Mouse (Mus musculus) lung, embryonic 15.5 days (tissue): ENCODE results near the gene Kirrel. TPM values are rescaled to one million over a fixed set of nuclear protein-coding genes. Genes with fewer than 3 reads are reported as not detected.

ENCODE experiments used
- ATAC-seq: fragments of 200-750 bp; cut with Nextera tagmentation; 2 replicates; pipeline ENCODE4 v1.8.0; 2017; ENCODE audit warnings: moderate number of reproducible peaks, borderline replicate concordance; ENCODE audit not compliant: low FRiP score, low TSS enrichment; ENCODE audit errors: extremely low read depth
- H3K27ac ChIP-seq: fragments of 300-500 bp; sonication (generic); 2 replicates; pipeline ENCODE4 v1.5.1; 2015; ENCODE audit warnings: moderate library complexity, mild to moderate bottlenecking, inconsistent platforms
- H3K27me3 ChIP-seq: fragments of 300-500 bp; sonication (generic); 2 replicates; pipeline ENCODE4 v1.6.1; 2015; ENCODE audit warnings: inconsistent platforms
- H3K36me3 ChIP-seq: fragments of 300-500 bp; sonication (generic); 2 replicates; pipeline ENCODE4 v1.6.1; 2015; ENCODE audit warnings: inconsistent platforms
- H3K4me1 ChIP-seq: fragments of 300-500 bp; sonication (generic); 2 replicates; pipeline ENCODE4 v1.6.1; 2015; ENCODE audit warnings: inconsistent platforms
- H3K4me2 ChIP-seq: fragments of 300-500 bp; sonication (generic); 2 replicates; pipeline ENCODE4 v1.6.1; 2015; ENCODE audit warnings: inconsistent platforms, mild to moderate bottlenecking, moderate library complexity
- H3K4me3 ChIP-seq: fragments of 300-500 bp; sonication (generic); 2 replicates; pipeline ENCODE4 v1.5.1; 2015; ENCODE audit warnings: mild to moderate bottlenecking, inconsistent platforms
- H3K9ac ChIP-seq: fragments of 300-500 bp; sonication (generic); 2 replicates; pipeline ENCODE4 v1.6.1; 2015; ENCODE audit warnings: inconsistent platforms
- H3K9me3 ChIP-seq: fragments of 300-500 bp; sonication (generic); 2 replicates; pipeline ENCODE4 v1.6.1; 2016; ENCODE audit warnings: inconsistent platforms
- WGBS: fragments of 180-500 bp; shearing (Covaris S2); methylation state at CpG from one replicate; pipeline ENCODE4 v1.1.7; 2015; 5-methylcytosine and 5-hydroxymethylcytosine counted together
- polyA plus RNA-seq: library from polyadenylated mRNA; unstranded; fragments of >200 nt; fragmentation: Nextera tagmentation; extraction: Ambion mirVana; gene quantifications from 2 replicates; pipeline ENCODE4 v1.2.1, GENCODE M21; 2015

The Kirrel gene
- polyA plus RNA-seq, 1 experiment from 2014 or later: 20.7 TPM

DNA sequence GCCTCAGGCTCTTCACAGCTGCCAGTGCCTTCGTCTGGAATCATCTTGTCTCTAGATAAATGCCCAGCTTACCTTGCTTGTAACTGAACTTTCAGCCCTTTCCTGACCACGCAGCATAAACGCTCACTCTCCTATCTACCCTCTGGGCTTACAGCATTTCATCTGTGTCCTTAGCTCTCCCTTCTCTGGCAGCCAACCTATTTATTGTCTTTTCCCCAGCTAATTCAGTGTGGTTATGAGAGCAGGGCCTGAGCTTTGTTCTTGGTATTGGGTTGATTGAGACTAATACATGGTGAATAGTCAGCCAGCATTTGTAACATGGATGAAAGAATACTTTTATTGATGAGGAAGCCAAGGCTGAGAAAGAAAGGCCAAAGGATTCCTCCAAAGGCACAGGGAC, 102.4 kb downstream of the Kirrel start:
- no peak overlapping the region for H3K4me3 ChIP-seq
- no peaks in the 10 kb centered on the region for H3K4me1 ChIP-seq
- 57% methylated on average over 3 of the region's 3 CpGs for WGBS
- H3K27me3 ChIP-seq: no peaks in the 10 kb centered on the region
- ATAC-seq: no peak
- H3K9me3 ChIP-seq: no peaks in the 10 kb centered on the region
- H3K36me3 ChIP-seq: no peaks in the 10 kb centered on the region
- no peak overlapping the region for H3K4me2 ChIP-seq
- no peak overlapping the region for H3K27ac ChIP-seq
- no peak overlapping the region for H3K9ac ChIP-seq

- no peak for ATAC-seq
- H3K27ac ChIP-seq: no peak overlapping the region
- no peak overlapping the region for H3K9ac ChIP-seq
- no peaks in the 10 kb centered on the region for H3K4me1 ChIP-seq
- H3K4me2 ChIP-seq: no peak overlapping the region
- no peaks in the 10 kb centered on the region for H3K36me3 ChIP-seq
- no peaks in the 10 kb centered on the region for H3K9me3 ChIP-seq
- H3K27me3 ChIP-seq: no peaks in the 10 kb centered on the region
- no peak overlapping the region for H3K4me3 ChIP-seq
- 78% methylated on average over 8 of the region's 8 CpGs for WGBS
Measured at GRCm38 (mm10) chr3:87067396-87067975, 107.1 kb downstream of the Kirrel start.

DNA sequence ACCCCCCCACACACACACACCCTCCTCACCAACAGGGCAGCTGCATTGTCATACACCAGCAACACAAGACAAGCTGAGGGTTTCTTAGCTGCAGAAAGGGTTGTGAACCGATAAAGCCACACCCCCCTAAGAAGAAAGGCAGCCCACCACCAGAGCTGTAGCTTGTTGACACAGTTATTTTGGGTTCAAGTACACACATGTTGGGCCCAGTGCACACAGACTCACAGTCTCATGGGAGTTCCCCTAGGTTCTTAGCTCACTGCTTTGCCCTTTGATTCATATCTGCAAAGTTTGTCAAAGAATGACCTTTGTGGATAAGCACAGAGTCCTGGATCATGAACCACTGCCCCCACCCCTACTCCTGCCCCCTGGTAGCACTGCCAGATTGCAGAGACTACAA, 120.6 kb downstream of the Kirrel start:
- no peak overlapping the region for H3K9ac ChIP-seq
- no peaks in the 10 kb centered on the region for H3K27me3 ChIP-seq
- H3K4me3 ChIP-seq: no peak overlapping the region
- no peak for ATAC-seq
- no peaks in the 10 kb centered on the region for H3K4me1 ChIP-seq
- WGBS: 65% methylated on average over 1 of the region's 1 CpGs
- no peaks in the 10 kb centered on the region for H3K36me3 ChIP-seq
- no peaks in the 10 kb centered on the region for H3K9me3 ChIP-seq
- no peak overlapping the region for H3K4me2 ChIP-seq
- H3K27ac ChIP-seq: no peak overlapping the region

- H3K27me3 ChIP-seq: no peaks in the 10 kb centered on the region
- no peak overlapping the region for H3K4me3 ChIP-seq
- no peak for ATAC-seq
- 79% methylated on average over 5 of the region's 5 CpGs for WGBS
- H3K4me2 ChIP-seq: no peak overlapping the region
- H3K27ac ChIP-seq: no peak overlapping the region
- no peaks in the 10 kb centered on the region for H3K36me3 ChIP-seq
- no peak overlapping the region for H3K9ac ChIP-seq
- no peaks in the 10 kb centered on the region for H3K4me1 ChIP-seq
- H3K9me3 ChIP-seq: no peaks in the 10 kb centered on the region
Measured at GRCm38 (mm10) chr3:87047801-87048200, 126.7 kb downstream of the Kirrel start.

DNA sequence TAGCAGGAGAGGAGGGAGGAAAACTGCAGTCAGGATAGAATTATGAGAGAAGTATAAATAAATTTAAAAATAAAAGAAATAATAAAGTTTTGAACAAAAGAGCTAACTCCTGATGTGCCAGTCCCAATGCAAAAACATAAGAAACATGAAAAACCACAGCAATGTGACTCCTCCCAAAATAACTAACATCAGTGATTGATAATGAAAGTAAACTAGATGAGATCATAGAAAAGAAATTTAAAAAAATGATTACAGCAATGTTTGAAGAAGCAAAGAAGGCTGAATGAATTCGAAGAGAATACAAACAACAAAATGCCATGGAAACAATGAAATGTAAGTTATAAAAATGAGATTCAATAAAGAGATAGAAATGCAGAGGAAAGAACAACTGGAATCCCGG, 132.8 kb downstream of the Kirrel start:
- Histone ChIP-seq H3K4me2 (no peak overlapping the region), H3K27me3 (no peaks in the 10 kb centered on the region), H3K9me3 (no peaks in the 10 kb centered on the region), H3K4me1 (no peaks in the 10 kb centered on the region), H3K4me3 (no peak overlapping the region), H3K9ac (no peak overlapping the region), H3K36me3 (no peaks in the 10 kb centered on the region), H3K27ac (no peak overlapping the region)
- 57% methylated on average over 2 of the region's 2 CpGs for WGBS
- no peak for ATAC-seq

DNA sequence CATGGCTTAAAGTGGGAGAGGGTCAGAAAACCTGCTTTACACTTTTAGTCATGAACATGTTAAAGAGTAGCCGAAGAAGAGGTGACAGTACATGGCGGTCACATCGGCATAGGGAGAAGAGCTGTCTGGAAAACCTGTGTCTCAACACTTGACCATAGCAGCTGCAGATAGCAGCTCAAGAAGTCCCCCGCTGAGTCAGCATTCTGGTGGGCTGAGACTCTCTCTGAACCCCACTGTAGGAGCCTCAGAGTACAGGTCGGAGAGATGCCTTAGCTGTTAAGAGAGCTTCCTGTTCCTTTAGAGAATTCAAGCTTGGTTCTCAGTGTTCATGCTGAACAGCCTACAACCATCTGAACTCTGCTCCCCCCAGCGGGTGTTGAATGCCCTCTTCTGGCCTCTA, 136.0 kb downstream of the Kirrel start:
- H3K4me1 ChIP-seq: no peaks in the 10 kb centered on the region
- no peak overlapping the region for H3K4me2 ChIP-seq
- no peaks in the 10 kb centered on the region for H3K9me3 ChIP-seq
- no peak for ATAC-seq
- no peaks in the 10 kb centered on the region for H3K36me3 ChIP-seq
- WGBS: 70% methylated on average over 6 of the region's 6 CpGs
- no peaks in the 10 kb centered on the region for H3K27me3 ChIP-seq
- no peak overlapping the region for H3K9ac ChIP-seq
- H3K27ac ChIP-seq: no peak overlapping the region
- H3K4me3 ChIP-seq: no peak overlapping the region

GRCm38 (mm10) chr3:87034061-87034460, 140.5 kb downstream of the Kirrel start:
- Histone ChIP-seq H3K4me1 (no peaks in the 10 kb centered on the region), H3K9ac (no peak overlapping the region), H3K4me3 (no peak overlapping the region), H3K27ac (no peak overlapping the region), H3K27me3 (no peaks in the 10 kb centered on the region), H3K36me3 (no peaks in the 10 kb centered on the region), H3K9me3 (no peaks in the 10 kb centered on the region), H3K4me2 (no peak overlapping the region)
- WGBS: 92% methylated on average over 4 of the region's 4 CpGs
- no peak for ATAC-seq

DNA sequence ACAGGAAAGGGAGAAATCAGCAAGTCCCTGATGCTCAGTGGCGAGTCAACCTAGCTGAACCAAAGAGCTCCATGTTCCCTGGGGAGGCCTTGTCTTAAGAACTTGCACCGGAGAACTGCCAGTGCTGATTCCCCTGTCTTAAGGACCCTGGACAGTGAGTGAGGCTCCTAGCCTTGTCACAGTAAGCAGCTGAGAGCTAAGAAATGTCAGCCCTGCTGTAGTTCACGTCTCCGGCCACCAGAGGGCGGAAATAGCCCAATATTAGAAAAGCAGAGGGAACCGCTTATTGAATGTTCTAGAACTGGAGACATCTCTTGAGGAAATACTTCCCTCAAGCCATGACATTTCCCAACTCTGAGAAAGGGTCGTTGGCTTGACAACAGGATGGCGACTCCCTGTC, 141.2 kb downstream of the Kirrel start:
- WGBS: 18% methylated on average over 8 of the region's 8 CpGs
- Histone ChIP-seq H3K9me3 (no peaks in the 10 kb centered on the region), H3K4me3 (no peak overlapping the region), H3K4me1 (no peaks in the 10 kb centered on the region), H3K27me3 (no peaks in the 10 kb centered on the region), H3K9ac (no peak overlapping the region), H3K27ac (no peak overlapping the region), H3K4me2 (no peak overlapping the region), H3K36me3 (no peaks in the 10 kb centered on the region)
- no peak for ATAC-seq

DNA sequence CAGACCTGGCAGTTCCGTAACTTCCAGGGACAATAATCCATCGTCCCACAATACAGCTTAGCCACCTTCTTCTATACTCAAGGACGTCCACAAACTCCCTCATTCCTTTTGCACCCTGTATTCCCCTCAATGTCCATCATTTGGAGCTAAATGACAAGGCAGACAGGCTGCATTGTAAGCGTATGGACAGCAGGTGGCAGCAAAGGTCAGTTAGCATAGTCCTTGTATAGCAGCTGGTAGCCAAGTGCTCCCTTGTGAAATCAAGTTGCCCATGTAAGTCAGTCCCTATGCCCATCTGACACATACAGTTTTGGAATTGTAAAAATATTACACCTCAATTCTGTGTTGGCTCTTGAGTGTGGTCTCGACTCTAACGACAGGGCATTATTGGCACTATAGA, 143.7 kb downstream of the Kirrel start:
- WGBS: 15% methylated on average over 6 of the region's 6 CpGs
- no peak for ATAC-seq
- H3K36me3 ChIP-seq: no peaks in the 10 kb centered on the region

More for the DNA sequence above, 143.7 kb downstream of the Kirrel start:
- H3K9me3 ChIP-seq: no peaks in the 10 kb centered on the region
- no peaks in the 10 kb centered on the region for H3K27me3 ChIP-seq
- no peak overlapping the region for H3K4me2 ChIP-seq
- no peaks in the 10 kb centered on the region for H3K4me1 ChIP-seq
- H3K27ac ChIP-seq: no peak overlapping the region
- no peak overlapping the region for H3K4me3 ChIP-seq
- H3K9ac ChIP-seq: no peak overlapping the region

Other genes with a start within 250 kb of the Kirrel start
- 38.4 and 40.8 TPM in 2 replicates for gene Cd1d1, start 175.3 kb downstream of the Kirrel start, polyA plus RNA-seq
- gene Fcrls, start 89.0 kb upstream of the Kirrel start, polyA plus RNA-seq: 9.1 and 9.4 TPM in 2 replicates
- 0.11 and 0.18 TPM in 2 replicates for gene Cd5l, start 183.1 kb upstream of the Kirrel start, polyA plus RNA-seq
- 0.21 TPM in 1 of 2 replicates, not detected in the other for gene Fcrl1, start 201.6 kb upstream of the Kirrel start, polyA plus RNA-seq